Mouse (Mus musculus): Measurements from ENCODE around the gene Ell. TPM values are rescaled to one million over a fixed set of nuclear protein-coding genes. Genes with fewer than 3 reads are reported as not detected.

Gene Ell
- total RNA-seq, 2 experiments from 2014 or later = 10.7 to 14.7 TPM

GRCm38 (mm10) chr8:70593961-70594609, 54.8 kb downstream of the Ell start, which contains the start of gene Isyna1:
Gene Isyna1 (plus strand): TSS chr8:70594373.
- ATAC-seq (replicated peaks; ENCODE audit: low FRiP score, low TSS enrichment, poor library complexity, severe bottlenecking) = peak; percentile 80

- ATAC-seq (replicated peaks; ENCODE audit: low FRiP score, low TSS enrichment, poor library complexity, severe bottlenecking) = 0 out of 2 replicates have a peak, but pooled peaks have one; percentile 7
Measured at GRCm38 (mm10) chr8:70594621-70595564, 55.6 kb downstream of the Ell start.

GRCm38 (mm10) chr8:70595811-70596210, 56.6 kb downstream of the Ell start:
- no peak for ATAC-seq (replicated peaks; ENCODE audit: low FRiP score, low TSS enrichment, poor library complexity, severe bottlenecking)

GRCm38 (mm10) chr8:70596216-70596615, 57.0 kb downstream of the Ell start:
- no peak for ATAC-seq (replicated peaks; ENCODE audit: low FRiP score, low TSS enrichment, poor library complexity, severe bottlenecking)

- ATAC-seq (replicated peaks; ENCODE audit: low FRiP score, low TSS enrichment, poor library complexity, severe bottlenecking) = no peak
Measured at GRCm38 (mm10) chr8:70596775-70597416, 57.6 kb downstream of the Ell start.

GRCm38 (mm10) chr8:70597417-70598272, 58.4 kb downstream of the Ell start:
- ATAC-seq (replicated peaks; ENCODE audit: low FRiP score, low TSS enrichment, poor library complexity, severe bottlenecking) = no peak

- no peak for ATAC-seq (replicated peaks; ENCODE audit: low FRiP score, low TSS enrichment, poor library complexity, severe bottlenecking)
Measured at GRCm38 (mm10) chr8:70598283-70598682, 59.0 kb downstream of the Ell start.

GRCm38 (mm10) chr8:70598722-70599121, 59.5 kb downstream of the Ell start:
- ATAC-seq (replicated peaks; ENCODE audit: low FRiP score, low TSS enrichment, poor library complexity, severe bottlenecking) = no peak

GRCm38 (mm10) chr8:70599507-70600290, 60.4 kb downstream of the Ell start:
- ATAC-seq (replicated peaks; ENCODE audit: low FRiP score, low TSS enrichment, poor library complexity, severe bottlenecking) = no peak

- ATAC-seq (replicated peaks; ENCODE audit: low FRiP score, low TSS enrichment, poor library complexity, severe bottlenecking) = no peak
Measured at GRCm38 (mm10) chr8:70600473-70601270, 61.4 kb downstream of the Ell start.

GRCm38 (mm10) chr8:70601271-70601649, 62.0 kb downstream of the Ell start:
- ATAC-seq (replicated peaks; ENCODE audit: low FRiP score, low TSS enrichment, poor library complexity, severe bottlenecking) = peak; percentile 58

GRCm38 (mm10) chr8:70602139-70602811, 63.0 kb downstream of the Ell start:
- no peak for ATAC-seq (replicated peaks; ENCODE audit: low FRiP score, low TSS enrichment, poor library complexity, severe bottlenecking)

GRCm38 (mm10) chr8:70604558-70604957, 65.3 kb downstream of the Ell start:
- ATAC-seq (replicated peaks; ENCODE audit: low FRiP score, low TSS enrichment, poor library complexity, severe bottlenecking) = no peak

GRCm38 (mm10) chr8:70605871-70606779, 66.9 kb downstream of the Ell start:
- ATAC-seq (replicated peaks; ENCODE audit: low FRiP score, low TSS enrichment, poor library complexity, severe bottlenecking) = no peak

GRCm38 (mm10) chr8:70606780-70607602, 67.7 kb downstream of the Ell start:
- no peak for ATAC-seq (replicated peaks; ENCODE audit: low FRiP score, low TSS enrichment, poor library complexity, severe bottlenecking)

- ATAC-seq (replicated peaks; ENCODE audit: low FRiP score, low TSS enrichment, poor library complexity, severe bottlenecking) = no peak
Measured at GRCm38 (mm10) chr8:70607603-70607897, 68.3 kb downstream of the Ell start.

All from megakaryocyte-erythroid progenitor cell, adult 5-6 weeks (primary cell).